Mouse (Mus musculus) lung, postnatal 25 days (tissue): ENCODE results near the gene Rnf150.

Experiments used
- DNase-seq: peaks from one replicate; pipeline ENCODE4 v3.0.0; 2022; ENCODE audit warnings: low spot score

Gene Rnf150

DNA sequence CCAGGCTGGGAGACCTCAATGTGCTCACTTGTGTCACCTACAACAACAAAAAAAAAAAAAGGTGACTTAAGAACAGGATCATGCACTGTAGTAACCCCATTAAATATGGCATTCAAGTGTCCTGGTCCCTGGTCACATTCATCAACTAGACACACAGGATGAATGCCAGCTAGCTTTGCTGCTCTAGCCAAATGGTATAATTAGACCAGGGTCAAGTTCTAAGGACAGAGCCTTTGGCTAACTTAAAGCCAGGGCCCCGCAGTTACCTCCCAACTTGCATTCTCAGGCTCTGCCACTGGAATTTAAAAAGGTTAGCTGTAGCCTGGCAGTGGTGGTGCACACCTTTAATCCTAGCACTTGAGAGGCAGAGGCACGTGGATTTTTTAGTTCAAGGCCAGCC is 165.1 kb downstream of the Rnf150 start:
- DNase-seq = no peak

DNA sequence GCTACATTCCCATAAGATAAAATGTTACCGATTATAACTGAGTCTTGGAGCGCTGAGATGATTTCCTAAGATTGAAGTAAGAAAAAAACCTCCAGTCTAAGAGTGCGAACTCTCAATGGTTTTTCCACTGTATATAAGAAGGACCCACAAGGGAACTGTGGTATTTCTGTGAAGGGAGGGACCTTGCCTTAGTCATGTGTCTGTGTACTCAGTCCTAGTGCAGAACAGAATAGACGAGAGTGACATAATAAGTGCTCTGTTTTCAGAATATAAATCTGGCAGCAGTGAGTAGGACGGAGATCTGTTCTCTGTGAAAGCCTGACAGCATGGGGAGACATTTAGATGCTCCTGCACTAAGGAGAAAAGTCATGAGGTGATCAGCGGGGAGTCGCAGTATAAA is 169.6 kb downstream of the Rnf150 start:
- no peak for DNase-seq

DNA sequence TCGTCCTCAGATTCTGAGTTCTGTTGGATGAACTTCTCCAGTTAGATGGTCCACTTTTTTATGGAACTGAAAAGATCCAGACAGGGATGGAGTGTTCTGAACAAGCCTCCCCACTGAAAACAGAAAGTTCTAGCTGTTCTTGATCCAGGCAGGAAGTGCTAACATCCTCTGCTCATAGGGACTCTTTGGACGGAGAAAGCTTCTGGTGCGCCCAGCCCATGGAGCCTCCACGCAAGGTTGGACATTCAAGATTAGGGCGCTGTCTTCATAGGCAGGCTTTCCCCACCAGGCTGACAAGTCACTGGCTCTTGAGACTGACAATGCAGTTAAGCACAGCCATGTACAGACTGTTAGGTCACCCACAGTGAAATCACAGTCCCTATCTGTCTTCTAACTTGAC is 172.0 kb downstream of the Rnf150 start:
- no peak for DNase-seq

DNA sequence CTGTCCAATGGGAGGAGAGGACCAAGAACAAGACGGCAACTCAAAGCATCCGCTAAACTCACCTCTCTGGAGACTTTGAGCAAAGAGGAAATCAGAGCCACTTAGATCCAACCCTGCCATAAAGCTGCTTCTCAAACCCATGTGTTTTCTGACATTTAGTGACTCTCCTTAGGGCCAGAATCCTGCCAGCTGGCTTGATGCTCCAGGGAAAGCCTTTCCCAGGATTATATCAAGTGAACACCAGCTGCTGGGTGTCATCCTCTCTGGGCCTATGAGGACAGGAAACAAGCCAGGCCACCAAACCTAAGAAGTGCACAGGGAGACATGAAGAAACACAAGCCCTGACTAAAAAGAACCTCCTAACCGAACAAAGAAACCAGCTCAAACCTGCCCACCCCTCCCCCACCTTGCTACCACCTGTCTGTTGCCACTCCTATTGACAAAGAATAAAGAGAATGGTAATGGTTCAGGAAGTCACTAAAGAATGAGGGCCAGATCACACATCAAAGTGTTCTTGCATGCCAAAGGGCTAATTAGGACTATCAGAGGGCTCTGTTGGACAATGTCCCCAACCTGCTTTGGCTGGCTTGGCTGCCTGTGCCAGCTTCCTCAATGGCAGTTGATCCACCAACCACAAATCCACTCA is 173.5 kb downstream of the Rnf150 start:
- DNase-seq = no peak

DNA sequence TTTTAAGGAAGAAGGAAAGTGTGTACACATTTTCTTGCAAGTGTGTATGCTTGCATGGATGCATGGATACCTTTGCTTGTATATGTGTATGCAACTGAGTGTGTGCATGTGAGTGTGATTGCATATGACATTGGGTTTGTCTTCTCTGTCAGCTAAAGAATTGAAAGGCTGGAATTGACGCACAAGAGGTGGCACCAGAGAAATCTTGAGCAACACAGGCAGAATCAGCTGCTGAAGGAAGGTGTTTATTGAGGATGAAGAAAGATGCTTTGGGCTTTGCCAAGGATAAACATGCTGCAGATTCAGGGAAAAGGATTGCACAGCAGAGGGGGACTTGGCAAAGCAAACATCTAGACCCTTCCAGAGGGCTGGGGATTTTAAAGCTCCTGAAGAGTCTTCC is 174.2 kb downstream of the Rnf150 start:
- no peak for DNase-seq

DNA sequence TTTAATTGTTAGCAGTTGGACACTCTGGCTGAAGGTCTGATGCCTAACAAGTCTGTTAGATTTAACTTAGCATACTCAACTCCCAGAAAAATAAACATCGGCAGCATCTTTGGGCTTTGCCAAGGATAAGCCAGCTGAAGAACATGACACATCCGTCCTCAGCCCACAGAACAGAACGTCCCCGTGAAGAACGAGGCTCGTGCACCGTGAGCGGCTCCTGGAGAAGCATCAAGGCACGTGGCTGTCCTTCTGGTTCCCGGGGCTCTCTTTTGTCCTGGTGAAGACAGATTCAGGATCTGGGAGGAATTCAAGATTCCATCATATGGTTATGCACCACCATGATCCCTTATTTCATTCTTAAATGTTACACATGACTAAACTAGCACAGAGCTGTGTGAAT is 175.4 kb downstream of the Rnf150 start:
- peak; percentile 19 for DNase-seq

DNA sequence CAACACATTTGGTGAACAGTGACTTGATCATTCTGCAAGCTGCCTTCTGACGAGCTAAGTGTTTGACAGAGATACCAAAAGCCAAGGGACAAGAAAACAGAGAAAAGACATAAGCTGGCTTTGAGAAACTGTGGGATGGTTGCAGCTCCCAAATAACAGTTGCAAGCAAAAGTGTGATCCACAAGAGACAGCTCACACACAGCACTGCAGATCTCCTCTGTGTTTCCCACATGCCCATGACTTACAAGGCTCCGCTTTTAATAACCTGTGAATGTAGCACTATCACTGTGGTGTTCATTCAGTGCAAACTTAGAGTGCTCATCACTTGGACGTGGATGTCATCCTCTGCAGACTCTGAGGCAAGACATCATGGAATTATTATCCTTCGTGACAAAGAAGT is 178.3 kb downstream of the Rnf150 start:
- no peak for DNase-seq

DNA sequence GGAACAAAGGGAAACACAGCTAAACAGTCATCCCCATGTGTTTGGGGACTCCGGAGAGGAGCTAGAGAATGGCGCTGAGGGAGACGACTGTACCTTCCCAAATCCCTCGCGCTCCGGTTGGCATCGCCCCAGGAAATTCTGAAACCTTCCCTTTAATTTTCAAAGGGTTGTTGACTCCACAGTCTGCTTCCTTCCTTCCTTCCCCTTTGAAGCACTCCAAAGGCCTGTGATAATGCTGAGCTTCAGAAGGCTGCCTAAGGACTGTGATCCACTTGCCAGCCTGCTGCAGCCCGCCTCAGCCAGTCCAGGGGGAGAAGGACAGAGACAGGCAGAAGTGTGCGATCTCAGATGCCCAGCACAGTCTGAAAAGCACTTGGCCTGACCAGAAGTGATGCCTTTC is 183.8 kb downstream of the Rnf150 start:
- DNase-seq = no peak

DNA sequence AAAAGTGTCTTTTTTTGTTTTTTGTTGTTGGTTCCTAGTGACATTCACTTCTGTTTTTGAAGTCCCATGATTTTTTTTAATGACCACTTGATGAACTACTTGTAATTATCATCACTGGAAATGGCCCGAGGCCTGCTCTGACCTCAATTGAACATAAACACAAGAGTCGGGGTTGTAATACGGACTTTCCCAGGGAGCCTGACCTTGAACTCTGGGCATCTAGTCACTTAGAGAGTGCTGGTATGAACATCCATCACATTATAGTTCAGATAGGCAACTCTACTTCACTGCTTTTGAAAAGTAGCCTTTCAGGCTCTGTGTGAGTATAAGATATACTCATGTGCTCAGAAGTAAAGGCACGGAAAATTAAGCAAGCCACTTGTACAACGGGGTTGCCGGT is 185.4 kb downstream of the Rnf150 start:
- no peak for DNase-seq

DNA sequence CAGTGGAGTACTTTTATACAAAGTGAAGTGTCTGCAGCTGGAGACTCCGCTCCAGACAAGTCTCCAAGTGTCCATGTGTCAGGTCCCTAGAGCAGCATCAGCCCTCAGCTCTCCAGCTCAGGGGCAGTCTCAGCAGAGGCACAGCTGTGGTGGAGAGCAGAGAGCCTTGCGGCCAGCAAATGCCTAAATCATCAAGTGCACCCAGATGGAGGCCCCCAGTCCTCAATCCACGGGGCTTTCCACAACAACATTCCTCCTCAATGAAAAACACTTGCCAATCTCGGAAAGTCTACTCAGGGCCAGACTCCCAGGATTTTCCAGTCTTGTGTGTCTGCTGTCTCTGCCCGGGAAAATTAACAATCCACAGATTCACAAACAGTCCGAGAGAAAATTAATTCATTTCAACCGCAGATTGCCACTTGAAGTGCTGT is 186.0 kb downstream of the Rnf150 start:
- DNase-seq = no peak

DNA sequence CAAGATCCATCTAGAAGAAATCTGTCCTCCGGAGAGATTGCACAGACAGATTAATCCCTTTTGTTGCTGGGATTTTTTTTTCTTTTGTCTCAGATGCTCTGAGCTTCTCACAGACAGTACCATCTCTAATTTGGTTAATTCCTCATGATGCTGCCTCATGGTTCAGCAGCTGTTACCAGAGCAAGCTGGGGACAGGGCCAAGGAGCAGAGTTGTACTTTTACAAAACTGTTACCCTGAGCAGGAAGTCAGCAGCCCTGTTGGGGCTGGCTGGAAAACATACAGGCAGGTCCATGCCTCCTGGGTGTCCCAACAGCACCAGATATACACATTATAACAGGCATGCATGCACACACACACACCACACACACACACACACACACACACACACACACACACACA is 186.5 kb downstream of the Rnf150 start:
- no peak for DNase-seq

DNA sequence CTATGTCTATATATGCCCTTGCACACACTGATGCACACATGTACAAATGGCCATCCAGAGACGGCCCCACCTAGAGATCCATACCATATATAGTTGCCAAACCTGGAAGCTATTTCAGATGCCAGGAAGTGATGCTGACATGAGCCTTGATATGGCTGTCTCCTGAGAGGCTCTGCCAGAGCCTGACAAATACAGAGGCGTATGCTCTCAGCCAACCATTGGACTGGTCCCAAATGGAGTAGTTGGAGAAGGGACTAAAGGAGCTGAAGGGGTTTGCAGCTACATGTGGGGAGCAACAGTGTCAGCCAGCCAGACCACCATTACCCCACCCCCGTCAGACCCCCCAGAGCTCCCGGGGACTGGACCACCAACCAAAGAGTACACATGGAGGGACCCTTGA is 189.7 kb downstream of the Rnf150 start:
- DNase-seq = no peak

DNA sequence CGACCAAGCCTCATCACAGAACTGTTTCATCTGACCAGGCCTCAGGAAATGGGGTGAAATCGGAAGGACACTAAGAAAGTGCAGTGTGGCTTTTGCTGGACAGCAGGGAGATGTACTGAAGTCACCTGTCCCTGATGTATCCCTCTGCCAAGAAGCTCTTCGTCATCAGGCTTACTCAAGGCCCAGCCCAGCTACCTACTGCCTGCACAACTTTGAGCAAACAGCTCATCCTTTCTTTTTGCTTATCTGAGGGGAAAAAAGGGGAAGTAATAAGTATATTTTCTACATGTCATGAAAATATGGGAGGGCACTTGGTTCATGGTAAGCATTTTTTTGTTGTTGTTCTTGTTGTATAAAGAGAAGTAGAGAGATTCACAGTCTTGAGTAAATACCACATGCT is 191.6 kb downstream of the Rnf150 start:
- DNase-seq = no peak

DNA sequence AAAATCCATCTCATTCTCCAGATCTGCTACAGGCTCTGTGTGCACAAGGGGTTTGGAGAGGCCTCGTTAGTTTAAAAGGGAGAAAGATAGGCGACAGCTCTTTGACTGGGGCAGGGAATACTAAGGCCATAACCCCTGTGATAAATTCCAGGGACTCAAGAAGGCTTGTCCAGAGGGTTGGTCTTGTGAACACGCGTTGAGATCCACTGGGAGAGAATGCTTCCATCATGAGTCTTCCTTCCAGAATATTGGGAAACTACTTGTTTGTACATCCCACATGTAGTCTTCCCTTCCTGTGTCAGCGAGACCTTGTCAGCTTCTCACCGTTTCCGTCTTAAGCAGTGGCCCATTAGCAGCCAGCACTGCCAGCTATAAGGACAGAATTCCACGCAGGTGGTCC is 195.8 kb downstream of the Rnf150 start:
- DNase-seq = no peak

DNA sequence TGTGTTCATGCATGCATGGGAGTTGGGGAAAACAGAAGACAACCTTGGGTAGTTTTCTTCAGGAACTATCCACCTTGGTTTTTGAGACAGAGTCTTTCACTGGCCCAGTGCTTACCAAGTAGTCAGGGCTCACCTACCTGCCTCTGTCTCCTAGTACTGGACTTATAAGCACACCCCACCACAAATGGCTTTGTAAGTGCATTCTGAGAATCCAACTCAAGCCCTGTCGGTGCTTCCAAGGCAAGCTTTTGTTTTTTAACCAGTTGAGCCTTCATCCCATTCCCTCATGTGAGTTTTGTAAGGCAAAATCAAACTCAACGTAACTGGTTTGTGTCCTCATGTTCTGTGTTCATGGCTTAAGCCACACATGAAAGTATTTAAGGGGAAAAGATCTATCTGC is 196.9 kb downstream of the Rnf150 start:
- DNase-seq = no peak

DNA sequence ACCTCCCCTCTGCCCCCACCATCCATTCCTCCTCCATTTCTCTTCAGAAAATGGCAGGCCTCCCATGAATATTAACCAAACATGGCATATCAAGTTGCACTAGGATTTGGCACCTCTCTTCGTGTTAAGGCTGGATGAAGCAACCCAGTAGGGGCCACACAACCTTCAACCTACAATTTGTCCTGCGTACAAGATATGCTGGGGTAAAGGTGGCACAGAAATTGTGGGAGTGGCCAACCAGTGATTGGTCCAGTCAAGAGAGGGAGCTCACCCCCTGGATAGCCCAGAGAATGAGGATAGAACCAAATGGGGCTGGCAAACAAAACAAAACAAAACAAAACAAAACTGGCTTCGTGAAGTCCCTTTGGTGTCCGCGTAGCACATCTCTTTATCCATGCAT is 198.1 kb downstream of the Rnf150 start:
- no peak for DNase-seq

DNA sequence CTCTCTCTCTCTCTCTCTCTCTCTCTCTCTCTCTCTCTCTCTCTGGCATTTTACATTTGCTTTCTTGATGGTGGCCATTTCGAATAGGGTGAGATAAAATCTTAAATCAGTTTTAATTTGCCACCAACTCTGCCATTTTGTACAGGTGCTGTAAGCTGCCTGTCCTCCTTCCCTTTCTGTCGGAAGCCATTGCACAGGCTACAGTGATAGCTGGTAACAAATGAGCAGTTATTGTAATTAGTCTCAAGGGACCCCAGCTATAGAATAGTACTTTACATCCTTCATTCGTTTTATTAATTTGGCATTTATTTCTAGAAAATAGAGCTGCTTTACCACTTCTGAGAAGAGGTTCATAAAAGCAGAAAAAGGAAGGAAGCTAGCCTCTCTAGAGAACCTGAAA is 198.7 kb downstream of the Rnf150 start:
- DNase-seq = no peak

DNA sequence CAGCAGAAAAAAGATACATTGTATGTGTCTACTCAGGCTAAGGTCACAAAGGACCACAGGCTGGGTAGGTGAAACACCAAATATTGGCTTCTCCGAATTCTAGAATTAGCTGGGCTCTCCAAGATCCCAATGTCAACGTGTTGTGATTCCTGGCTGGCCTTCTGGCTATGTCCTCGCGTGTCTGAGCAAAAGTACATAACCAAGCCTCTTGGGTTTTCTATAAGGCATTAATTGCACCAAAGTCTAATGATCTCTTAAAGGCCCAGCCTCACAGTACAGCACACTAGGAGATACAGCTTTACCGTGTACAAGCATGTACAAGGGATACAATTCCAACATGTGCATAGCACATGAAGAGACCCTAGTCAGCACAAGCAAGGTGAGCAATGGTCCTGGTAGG is 199.1 kb downstream of the Rnf150 start:
- DNase-seq = no peak

DNA sequence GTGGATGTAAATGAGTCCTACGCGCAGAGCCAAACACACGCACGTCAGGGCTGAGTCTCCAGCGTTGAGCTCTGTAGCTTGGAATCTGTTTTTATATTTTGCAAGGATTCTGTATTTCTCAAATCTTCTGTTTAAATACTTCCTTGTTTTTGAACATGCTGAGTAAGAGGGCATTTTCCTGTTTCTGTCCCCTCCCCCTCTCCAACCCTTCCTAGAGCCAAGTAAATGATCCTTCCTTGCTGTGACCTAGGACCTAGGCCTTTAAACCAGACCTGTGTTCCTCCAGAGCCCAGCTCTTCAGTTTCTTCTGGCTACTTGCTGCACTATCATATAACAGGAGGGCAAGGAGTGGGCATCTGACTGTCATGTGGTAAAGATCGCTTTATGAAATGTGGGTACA is 200.9 kb downstream of the Rnf150 start:
- DNase-seq = peak; percentile 25

DNA sequence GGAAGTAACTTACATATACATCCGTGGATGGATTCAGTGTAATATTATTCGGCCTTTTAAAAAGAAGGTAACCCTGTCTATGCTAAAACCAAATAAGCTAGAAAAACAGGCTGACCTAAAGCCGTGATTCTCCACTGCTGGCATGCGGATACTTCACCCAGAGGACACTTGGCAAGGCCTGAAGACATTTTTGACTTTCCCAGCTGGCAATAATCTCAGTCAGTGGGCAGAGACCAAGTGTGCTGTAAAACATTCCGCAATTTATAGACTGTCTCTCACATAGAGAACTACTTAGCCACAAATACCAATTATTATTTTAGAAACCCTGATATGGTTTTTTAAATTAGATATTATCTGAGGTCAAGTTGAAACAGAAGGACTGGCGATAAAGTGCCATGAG is 202.9 kb downstream of the Rnf150 start:
- no peak for DNase-seq

DNA sequence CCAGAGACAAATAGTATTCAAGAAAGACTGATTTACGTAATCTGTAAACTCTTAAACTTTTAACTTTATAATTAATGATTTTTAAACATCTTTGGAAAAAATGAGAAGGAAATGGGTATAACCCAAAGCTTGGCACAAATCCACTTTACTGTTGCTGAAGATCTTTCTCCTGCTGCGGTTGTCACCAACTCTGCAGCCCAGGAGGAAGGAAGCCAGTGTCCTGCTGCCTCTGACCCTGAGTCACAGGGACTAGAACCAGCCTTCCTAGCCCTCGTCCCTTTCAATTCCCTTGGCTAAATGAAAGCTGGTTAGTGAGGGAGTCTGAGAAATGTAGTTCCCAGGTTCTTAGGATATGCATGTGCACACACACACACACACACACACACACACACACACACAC is 203.7 kb downstream of the Rnf150 start:
- DNase-seq = no peak

DNA sequence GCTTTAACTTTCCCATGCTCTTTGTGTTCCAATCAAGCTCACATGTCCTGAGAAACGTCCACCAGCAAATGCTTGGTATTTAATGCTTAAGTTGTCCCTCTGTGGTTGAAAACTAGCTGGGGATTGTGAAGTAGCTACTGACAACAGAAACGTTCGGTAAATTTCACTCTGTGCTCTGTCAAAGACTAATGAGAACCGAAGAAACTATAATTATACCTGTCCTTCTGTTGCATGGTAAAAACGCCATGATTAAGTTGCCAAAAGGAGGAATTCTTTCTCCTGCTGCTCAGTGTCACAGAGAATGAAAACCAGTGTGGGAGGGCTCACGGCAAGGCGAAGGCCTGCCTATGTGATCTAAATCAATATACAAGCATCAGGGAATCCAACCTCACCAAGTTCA is 204.8 kb downstream of the Rnf150 start:
- DNase-seq = no peak

DNA sequence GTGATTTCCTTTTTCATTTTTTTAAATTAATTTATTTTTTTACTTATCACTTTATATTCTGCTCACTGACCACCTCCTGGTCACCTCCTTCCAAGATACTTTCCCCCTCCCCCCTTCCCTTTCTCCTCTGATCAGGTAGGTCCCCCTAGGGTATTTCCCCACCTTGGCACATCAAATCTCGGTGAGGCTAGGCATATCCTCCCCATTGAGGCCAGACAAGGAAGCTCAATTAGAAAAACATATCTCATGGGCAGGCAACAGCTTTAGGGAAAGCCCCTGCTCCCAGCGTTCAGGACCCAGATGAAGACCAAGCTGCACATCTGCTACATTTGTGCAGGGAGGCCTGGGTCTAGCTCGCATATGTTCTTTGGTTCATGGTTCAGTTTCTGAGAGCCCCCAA is 211.1 kb downstream of the Rnf150 start:
- no peak for DNase-seq

DNA sequence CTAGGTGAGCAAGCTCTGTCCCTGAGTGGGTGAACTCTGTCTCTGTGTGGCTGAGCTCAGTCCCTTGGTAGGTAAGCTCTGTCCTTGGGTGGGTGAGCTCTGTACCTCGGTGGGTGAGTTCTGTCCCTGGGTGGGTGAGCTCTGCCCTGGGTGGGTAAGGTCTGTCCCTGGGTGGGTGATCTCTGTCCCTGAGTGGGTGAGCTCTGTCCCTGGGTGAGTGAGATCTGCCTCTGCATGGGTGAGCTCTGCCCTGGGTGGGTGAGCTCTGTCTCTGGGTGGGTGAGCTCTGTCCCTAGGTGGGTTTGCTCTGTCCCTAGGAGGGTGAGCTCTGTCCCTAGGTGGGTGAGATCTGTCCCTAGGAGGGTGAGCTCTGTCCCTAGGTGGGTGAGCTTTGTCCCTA is 213.5 kb downstream of the Rnf150 start:
- no peak for DNase-seq

DNA sequence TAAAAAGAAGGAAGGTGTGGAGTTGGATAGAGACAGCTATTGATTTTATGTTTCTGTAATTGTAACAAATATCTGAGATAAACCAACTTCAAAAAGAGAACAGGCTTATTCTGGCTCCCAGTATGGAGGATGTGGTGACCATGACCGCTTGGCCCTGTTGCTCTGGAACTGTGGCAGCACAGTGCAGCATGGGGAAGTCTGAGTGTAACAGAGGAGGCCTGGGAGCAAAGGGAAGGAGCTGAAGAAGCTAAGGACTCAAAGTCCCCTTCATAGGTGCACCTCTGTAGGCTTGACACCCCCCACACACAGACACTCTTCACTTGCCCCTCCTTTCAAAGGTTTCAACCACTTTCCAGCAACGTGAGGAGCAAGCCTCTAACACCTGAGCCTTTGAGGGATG is 214.2 kb downstream of the Rnf150 start:
- no peak for DNase-seq
